Mouse (Mus musculus) large intestine, adult 2 months (tissue): Measurements from ENCODE around the gene Gse1. TPM values are rescaled to one million over a fixed set of nuclear protein-coding genes. Genes with fewer than 3 reads are reported as not detected.
A peak's percentile ranks its signal among the peaks of the same experiment; 100 is the strongest.

Source experiments
- DNase-seq: peaks from one replicate; pipeline ENCODE4 v3.0.0-alpha.2; 2012; ENCODE audit warnings: low read depth, low spot score
- WGBS: fragments of 180-500 bp; shearing (Covaris S2); methylation state at CpG from one replicate; pipeline ENCODE4 v1.1.7; 2018; 5-methylcytosine and 5-hydroxymethylcytosine counted together
- polyA plus RNA-seq: library from polyadenylated mRNA; depleted of rRNA; stranded (reverse); fragments of >200 nt; gene quantifications from 2 replicates; pipeline ENCODE4 v1.2.3, GENCODE M21; 2012

Gene Gse1
- polyA plus RNA-seq, 1 experiment, result 22.1 TPM

GRCm38 (mm10) chr8:120382436-120383203 lies 154.4 kb downstream of the Gse1 start:
- DNase-seq, result no peak
- 39% methylated on average over 19 of the region's 19 CpGs for WGBS

- DNase-seq, result no peak
- WGBS, result 66% methylated on average over 6 of the region's 6 CpGs
These were observed 154.9 kb downstream of the Gse1 start for GRCm38 (mm10) chr8:120383204-120383560.

- DNase-seq, result no peak
- 60% methylated on average over 6 of the region's 6 CpGs for WGBS
These were observed 155.5 kb downstream of the Gse1 start for GRCm38 (mm10) chr8:120383713-120384112.

- no peak for DNase-seq
These were observed 156.5 kb downstream of the Gse1 start for GRCm38 (mm10) chr8:120384745-120385144.

GRCm38 (mm10) chr8:120388246-120388645 lies 160.0 kb downstream of the Gse1 start:
- WGBS, result 93% methylated on average over 6 of the region's 6 CpGs
- no peak for DNase-seq

GRCm38 (mm10) chr8:120390598-120390997 lies 162.3 kb downstream of the Gse1 start:
- DNase-seq, result no peak
- 96% methylated on average over 7 of the region's 7 CpGs for WGBS

GRCm38 (mm10) chr8:120391856-120392255 lies 163.6 kb downstream of the Gse1 start:
- DNase-seq, result no peak
- 33% methylated on average over 21 of the region's 21 CpGs for WGBS

GRCm38 (mm10) chr8:120393085-120393484 lies 164.8 kb downstream of the Gse1 start:
- no peak for DNase-seq
- WGBS, result 45% methylated on average over 11 of the region's 11 CpGs

- no peak for DNase-seq
- WGBS, result 76% methylated on average over 9 of the region's 9 CpGs
These were observed 165.6 kb downstream of the Gse1 start for GRCm38 (mm10) chr8:120393871-120394275.

- no peak for DNase-seq
- WGBS, result 95% methylated on average over 3 of the region's 3 CpGs
These were observed 167.6 kb downstream of the Gse1 start for GRCm38 (mm10) chr8:120395892-120396291.

GRCm38 (mm10) chr8:120396756-120397155 lies 168.5 kb downstream of the Gse1 start:
- 81% methylated on average over 3 of the region's 3 CpGs for whole genome bisulfite sequencing
- no peak for DNase-seq

GRCm38 (mm10) chr8:120397444-120398411 lies 169.5 kb downstream of the Gse1 start:
- 69% methylated on average over 15 of the region's 15 CpGs for WGBS
- no peak for DNase-seq

GRCm38 (mm10) chr8:120399212-120399934 lies 171.1 kb downstream of the Gse1 start:
- WGBS, result 28% methylated on average over 33 of the region's 33 CpGs
- no peak for DNase-seq

- WGBS, result 73% methylated on average over 2 of the region's 2 CpGs
- no peak for DNase-seq
These were observed 173.0 kb downstream of the Gse1 start for GRCm38 (mm10) chr8:120401216-120401615.

GRCm38 (mm10) chr8:120401712-120402111 lies 173.5 kb downstream of the Gse1 start:
- 96% methylated on average over 7 of the region's 7 CpGs for WGBS
- no peak for DNase-seq

GRCm38 (mm10) chr8:120403606-120404269 lies 175.5 kb downstream of the Gse1 start:
- no peak for DNase-seq
- 92% methylated on average over 7 of the region's 7 CpGs for WGBS

- no peak for DNase-seq
- WGBS, result 75% methylated on average over 7 of the region's 7 CpGs
These were observed 176.4 kb downstream of the Gse1 start for GRCm38 (mm10) chr8:120404609-120405036.

GRCm38 (mm10) chr8:120406008-120406632 lies 177.9 kb downstream of the Gse1 start:
- WGBS, result 38% methylated on average over 12 of the region's 12 CpGs
- DNase-seq, result peak; percentile 80

- 17% methylated on average over 9 of the region's 9 CpGs for WGBS
- no peak for DNase-seq
These were observed 179.5 kb downstream of the Gse1 start for GRCm38 (mm10) chr8:120407701-120408240.
